Mouse (Mus musculus) heart, adult 11 months (tissue): Measurements from ENCODE around the gene Pigz.

Experiments
- DNase-seq: peaks from one replicate; pipeline ENCODE4 v3.0.0; 2022

The Pigz gene

GRCm38 (mm10) chr16:31933751-31934549, at the start of gene Pigz:
TSS of gene Pigz (plus strand) at chr16:31933851.
- peak; percentile 97 for DNase-seq

GRCm38 (mm10) chr16:31883902-31884301, 49.7 kb upstream of the Pigz start:
- no peak for DNase-seq

GRCm38 (mm10) chr16:31890907-31891306, 42.7 kb upstream of the Pigz start:
- DNase-seq = no peak

- DNase-seq = no peak
Observed at GRCm38 (mm10) chr16:31893396-31894141, 40.1 kb upstream of the Pigz start.

- DNase-seq = no peak
Observed at GRCm38 (mm10) chr16:31896971-31897774, 36.5 kb upstream of the Pigz start.

- peak; percentile 89 for DNase-seq
Observed at GRCm38 (mm10) chr16:31898546-31899326, 34.9 kb upstream of the Pigz start.

- DNase-seq = no peak
Observed at GRCm38 (mm10) chr16:31901886-31902285, 31.8 kb upstream of the Pigz start.

GRCm38 (mm10) chr16:31903239-31903638, 30.4 kb upstream of the Pigz start:
- no peak for DNase-seq

GRCm38 (mm10) chr16:31905331-31905730, 28.3 kb upstream of the Pigz start:
- DNase-seq = no peak

GRCm38 (mm10) chr16:31905891-31906825, 27.5 kb upstream of the Pigz start:
- no peak for DNase-seq

- DNase-seq = peak; percentile 95
Observed at GRCm38 (mm10) chr16:31906896-31907295, 26.8 kb upstream of the Pigz start.

- no peak for DNase-seq
Observed at GRCm38 (mm10) chr16:31908959-31909358, 24.7 kb upstream of the Pigz start.

GRCm38 (mm10) chr16:31910281-31910847, 23.3 kb upstream of the Pigz start:
- DNase-seq = no peak

- no peak for DNase-seq
Observed at GRCm38 (mm10) chr16:31917776-31918175, 15.9 kb upstream of the Pigz start.

GRCm38 (mm10) chr16:31918248-31918724, 15.4 kb upstream of the Pigz start:
- peak; percentile 93 for DNase-seq

- DNase-seq = no peak
Observed at GRCm38 (mm10) chr16:31924368-31924767, 9.3 kb upstream of the Pigz start.

GRCm38 (mm10) chr16:31926091-31926490, 7.6 kb upstream of the Pigz start:
- no peak for DNase-seq

GRCm38 (mm10) chr16:31926547-31927182, 7.0 kb upstream of the Pigz start:
- peak; percentile 91 for DNase-seq

- DNase-seq = no peak
Observed at GRCm38 (mm10) chr16:31927412-31927811, 6.2 kb upstream of the Pigz start.

GRCm38 (mm10) chr16:31931330-31931729, 2.3 kb upstream of the Pigz start:
- DNase-seq = no peak
